Mouse (Mus musculus): Measurements from ENCODE around the gene Desi2. TPM values are rescaled to one million over a fixed set of nuclear protein-coding genes. Genes with fewer than 3 reads are reported as not detected.
"Not testable (repeated sequence)": the region's sequence is repeated elsewhere in the genome, so short reads cannot be mapped to it uniquely, and the experiment has no call there.

Desi2 gene
- polyA plus RNA-seq, 1 experiment: 0.12 TPM

GRCm38 (mm10) chr1:178217157-178217556 lies 29.9 kb downstream of the Desi2 start:
- no peak overlapping the region for H3K4me3 ChIP-seq (replicated peaks)
- no peaks in the 10 kb centered on the region for H3K9me3 ChIP-seq (ENCODE audit: control insufficient read depth, low read length)
- no peak for TF ChIP-seq GATA1 (IDR thresholded peaks at IDR 0.05; ENCODE audit: low read length)
- TF ChIP-seq TAL1 (IDR thresholded peaks at IDR 0.05; ENCODE audit: low read length): no peak
- H3K4me1 ChIP-seq (ENCODE audit: control insufficient read depth): no peaks in the 10 kb centered on the region
- no peaks in the 10 kb centered on the region for H3K27me3 ChIP-seq (ENCODE audit: control insufficient read depth)
- no peaks in the 10 kb centered on the region for H3K36me3 ChIP-seq (ENCODE audit: control insufficient read depth)

GRCm38 (mm10) chr1:178218305-178218704 lies 31.1 kb downstream of the Desi2 start:
- Histone ChIP-seq H3K4me1 (ENCODE audit: control insufficient read depth) (no peaks in the 10 kb centered on the region), H3K27me3 (ENCODE audit: control insufficient read depth) (no peaks in the 10 kb centered on the region), H3K4me3 (replicated peaks) (no peak overlapping the region), H3K36me3 (ENCODE audit: control insufficient read depth) (no peaks in the 10 kb centered on the region), H3K9me3 (ENCODE audit: control insufficient read depth, low read length) (no peaks in the 10 kb centered on the region)
- TF ChIP-seq TAL1 (IDR thresholded peaks at IDR 0.05; ENCODE audit: low read length) (no peak), GATA1 (IDR thresholded peaks at IDR 0.05; ENCODE audit: low read length) (no peak)

- Histone ChIP-seq H3K4me3 (replicated peaks) (no peak overlapping the region), H3K9me3 (ENCODE audit: control insufficient read depth, low read length) (peaks cover 7% of the 10 kb centered on the region), H3K4me1 (ENCODE audit: control insufficient read depth) (no peaks in the 10 kb centered on the region), H3K36me3 (ENCODE audit: control insufficient read depth) (peaks cover under 1% of the 10 kb centered on the region), H3K27me3 (ENCODE audit: control insufficient read depth) (no peaks in the 10 kb centered on the region)
- TF ChIP-seq GATA1 (IDR thresholded peaks at IDR 0.05; ENCODE audit: low read length) (no peak), TAL1 (IDR thresholded peaks at IDR 0.05; ENCODE audit: low read length) (no peak)
Measured at GRCm38 (mm10) chr1:178219166-178220077, 32.2 kb downstream of the Desi2 start.

- Histone ChIP-seq H3K9me3 (ENCODE audit: control insufficient read depth, low read length) (peaks cover 51% of the 10 kb centered on the region), H3K36me3 (ENCODE audit: control insufficient read depth) (peaks cover 36% of the 10 kb centered on the region)
- not testable (repeated sequence) for H3K4me3 ChIP-seq (replicated peaks); H3K4me1 ChIP-seq (ENCODE audit: control insufficient read depth); H3K27me3 ChIP-seq (ENCODE audit: control insufficient read depth)
Measured at GRCm38 (mm10) chr1:178228888-178229287, 41.7 kb downstream of the Desi2 start.

- TF ChIP-seq TAL1 (IDR thresholded peaks at IDR 0.05; ENCODE audit: low read length): no peak
- TF ChIP-seq GATA1 (IDR thresholded peaks at IDR 0.05; ENCODE audit: low read length): no peak
- Histone ChIP-seq H3K27me3 (ENCODE audit: control insufficient read depth) (no peaks in the 10 kb centered on the region), H3K36me3 (ENCODE audit: control insufficient read depth) (peaks cover under 1% of the 10 kb centered on the region), H3K4me1 (ENCODE audit: control insufficient read depth) (no peaks in the 10 kb centered on the region), H3K9me3 (ENCODE audit: control insufficient read depth, low read length) (peaks cover under 1% of the 10 kb centered on the region), H3K4me3 (replicated peaks) (no peak overlapping the region)
Measured at GRCm38 (mm10) chr1:178234109-178234508, 46.9 kb downstream of the Desi2 start.

GRCm38 (mm10) chr1:178235919-178236466 lies 48.8 kb downstream of the Desi2 start:
- TF ChIP-seq TAL1 (IDR thresholded peaks at IDR 0.05; ENCODE audit: low read length): no peak
- no peak for TF ChIP-seq GATA1 (IDR thresholded peaks at IDR 0.05; ENCODE audit: low read length)
- Histone ChIP-seq H3K4me3 (replicated peaks) (no peak overlapping the region), H3K9me3 (ENCODE audit: control insufficient read depth, low read length) (no peaks in the 10 kb centered on the region), H3K36me3 (ENCODE audit: control insufficient read depth) (no peaks in the 10 kb centered on the region), H3K27me3 (ENCODE audit: control insufficient read depth) (no peaks in the 10 kb centered on the region), H3K4me1 (ENCODE audit: control insufficient read depth) (no peaks in the 10 kb centered on the region)

GRCm38 (mm10) chr1:178238676-178239075 lies 51.5 kb downstream of the Desi2 start:
- Histone ChIP-seq H3K4me3 (replicated peaks) (no peak overlapping the region), H3K9me3 (ENCODE audit: control insufficient read depth, low read length) (no peaks in the 10 kb centered on the region), H3K27me3 (ENCODE audit: control insufficient read depth) (no peaks in the 10 kb centered on the region), H3K36me3 (ENCODE audit: control insufficient read depth) (peaks cover 2% of the 10 kb centered on the region; the same call in 1 of the 2 replicates), H3K4me1 (ENCODE audit: control insufficient read depth) (no peaks in the 10 kb centered on the region)
- TF ChIP-seq GATA1 (IDR thresholded peaks at IDR 0.05; ENCODE audit: low read length): no peak

- H3K36me3 ChIP-seq (ENCODE audit: control insufficient read depth): peaks cover 9% of the 10 kb centered on the region
- TF ChIP-seq GATA1 (IDR thresholded peaks at IDR 0.05; ENCODE audit: low read length) (no peak), TAL1 (IDR thresholded peaks at IDR 0.05; ENCODE audit: low read length) (no peak)
- no peaks in the 10 kb centered on the region for H3K9me3 ChIP-seq (ENCODE audit: control insufficient read depth, low read length)
Measured at GRCm38 (mm10) chr1:178241884-178242508, 54.8 kb downstream of the Desi2 start.

GRCm38 (mm10) chr1:178248107-178248820 lies 61.0 kb downstream of the Desi2 start:
- Histone ChIP-seq H3K27me3 (ENCODE audit: control insufficient read depth) (no peaks in the 10 kb centered on the region), H3K36me3 (ENCODE audit: control insufficient read depth) (peaks cover 20% of the 10 kb centered on the region), H3K4me3 (replicated peaks) (no peak overlapping the region), H3K9me3 (ENCODE audit: control insufficient read depth, low read length) (no peaks in the 10 kb centered on the region), H3K4me1 (ENCODE audit: control insufficient read depth) (no peaks in the 10 kb centered on the region)
- TF ChIP-seq GATA1 (IDR thresholded peaks at IDR 0.05; ENCODE audit: low read length) (no peak), TAL1 (IDR thresholded peaks at IDR 0.05; ENCODE audit: low read length) (no peak)

More at GRCm38 (mm10) chr1:178241884-178242508, 54.8 kb downstream of the Desi2 start:
- H3K27me3 ChIP-seq (ENCODE audit: control insufficient read depth): no peaks in the 10 kb centered on the region
- H3K4me1 ChIP-seq (ENCODE audit: control insufficient read depth): no peaks in the 10 kb centered on the region
- H3K4me3 ChIP-seq (replicated peaks): no peak overlapping the region

All from erythroblast, embryonic 14.5 days (primary cell).